Mouse (Mus musculus): ENCODE results near the gene Pah.

DNA sequence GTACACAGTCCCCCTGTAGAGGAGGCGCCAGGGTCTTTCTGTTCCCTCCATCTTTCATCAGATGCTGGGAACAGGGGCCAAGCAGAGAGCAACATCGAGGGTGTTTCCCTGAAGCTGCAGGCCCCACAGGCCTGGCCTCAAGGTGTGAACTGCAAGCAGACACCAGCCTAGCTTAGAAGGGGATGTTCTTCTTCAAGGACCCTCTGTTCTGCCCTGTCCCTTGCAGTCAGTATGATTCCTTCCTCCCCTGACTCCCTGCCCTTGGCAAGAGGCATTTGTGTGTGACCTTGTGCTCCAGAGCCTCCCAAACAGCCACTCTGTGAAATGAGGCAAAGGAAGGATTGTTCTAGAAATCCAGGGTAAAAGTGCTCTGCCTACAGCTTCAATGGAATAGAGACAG, 34.8 kb downstream of the Pah start:
- TF ChIP-seq CTCF (IDR thresholded peaks at IDR 0.05), result no peak
- no peak for TF ChIP-seq EP300 (IDR thresholded peaks at IDR 0.05)

All from lung, postnatal 0 days (tissue).